Mouse (Mus musculus): Measurements from ENCODE around the gene Tbc1d25.

DNA sequence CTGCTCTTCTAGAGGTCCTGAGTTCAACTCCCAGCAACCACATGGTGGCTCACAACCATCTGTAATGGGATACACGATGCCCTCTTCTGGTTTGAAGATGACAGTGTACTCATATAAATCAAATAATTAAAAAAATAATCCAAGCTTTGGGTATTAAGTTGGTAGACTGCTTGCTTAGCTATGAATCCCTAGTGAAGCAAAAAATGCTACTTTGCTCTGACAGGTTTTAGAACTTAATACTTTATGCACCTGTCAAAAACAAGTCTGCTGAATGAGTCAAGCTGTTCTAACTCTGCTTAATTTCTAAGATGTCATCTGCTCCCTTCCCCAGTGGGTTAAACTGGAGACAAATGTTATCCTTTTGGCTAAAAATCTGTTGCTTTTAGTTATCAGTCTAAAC, 36.5 kb downstream of the Tbc1d25 start:
- TF ChIP-seq POLR2A (IDR thresholded peaks at IDR 0.05; ENCODE audit: borderline replicate concordance, insufficient read depth, low read length) (no peak), CTCF (IDR thresholded peaks at IDR 0.05; ENCODE audit: borderline replicate concordance, insufficient read depth, low read depth, low read length) (no peak)
